Mouse (Mus musculus): ENCODE data around the gene Zfp423. TPM values are rescaled to one million over a fixed set of nuclear protein-coding genes. Genes with fewer than 3 reads are reported as not detected.
"Not testable (repeated sequence)": the region's sequence is repeated elsewhere in the genome, so short reads cannot be mapped to it uniquely, and the experiment has no call there.

Gene Zfp423
- polyA plus RNA-seq, 1 experiment from 2014 or later = 18.5 TPM

GRCm38 (mm10) chr8:87861718-87862117 lies 97.7 kb downstream of the Zfp423 start:
- Histone ChIP-seq H3K9me3 (replicated peaks) (no peaks in the 10 kb centered on the region), H3K27me3 (replicated peaks) (no peaks in the 10 kb centered on the region), H3K4me3 (replicated peaks) (no peak overlapping the region), H3K36me3 (no peaks in the 10 kb centered on the region), H3K4me2 (peak overlapping the region; percentile 19; the same call in 1 of the 2 replicates), H3K27ac (replicated peaks) (peak overlapping the region; percentile 25), H3K9ac (replicated peaks) (no peak overlapping the region), H3K4me1 (peaks cover 39% of the 10 kb centered on the region)
- 25% methylated on average over 5 of the region's 5 CpGs for WGBS
- no peak for ATAC-seq (ENCODE audit: low FRiP score)

- ATAC-seq (ENCODE audit: low FRiP score) = no peak
- Histone ChIP-seq H3K4me2 (peak overlapping the region; percentile 19), H3K9me3 (replicated peaks) (no peaks in the 10 kb centered on the region), H3K27me3 (replicated peaks) (no peaks in the 10 kb centered on the region), H3K27ac (replicated peaks) (peak overlapping the region; percentile 25), H3K4me3 (replicated peaks) (no peak overlapping the region), H3K36me3 (no peaks in the 10 kb centered on the region), H3K9ac (replicated peaks) (no peak overlapping the region), H3K4me1 (peaks cover 39% of the 10 kb centered on the region)
- 22% methylated on average over 6 of the region's 6 CpGs for WGBS
Observed at GRCm38 (mm10) chr8:87860905-87861304, 98.5 kb downstream of the Zfp423 start.

GRCm38 (mm10) chr8:87851871-87852270 lies 107.5 kb downstream of the Zfp423 start:
- Histone ChIP-seq H3K36me3 (no peaks in the 10 kb centered on the region), H3K4me2 (no peak overlapping the region), H3K27me3 (replicated peaks) (no peaks in the 10 kb centered on the region), H3K4me3 (replicated peaks) (no peak overlapping the region), H3K27ac (replicated peaks) (no peak overlapping the region), H3K9me3 (replicated peaks) (no peaks in the 10 kb centered on the region), H3K4me1 (0 out of 2 replicates have a peak, but pooled peaks cover 12% of the 10 kb centered on the region), H3K9ac (replicated peaks) (no peak overlapping the region)
- ATAC-seq (ENCODE audit: low FRiP score) = no peak
- 84% methylated on average over 3 of the region's 3 CpGs for WGBS

GRCm38 (mm10) chr8:87851380-87851779 lies 108.0 kb downstream of the Zfp423 start:
- no peak overlapping the region for H3K27ac ChIP-seq (replicated peaks)
- no peak overlapping the region for H3K9ac ChIP-seq (replicated peaks)
- ATAC-seq (ENCODE audit: low FRiP score) = no peak
- H3K4me2 ChIP-seq = no peak overlapping the region
- H3K27me3 ChIP-seq (replicated peaks) = no peaks in the 10 kb centered on the region
- H3K4me3 ChIP-seq (replicated peaks) = no peak overlapping the region
- WGBS = 57% methylated on average over 5 of the region's 5 CpGs
- H3K36me3 ChIP-seq = no peaks in the 10 kb centered on the region
- H3K4me1 ChIP-seq = 0 out of 2 replicates have a peak, but pooled peaks cover 12% of the 10 kb centered on the region
- no peaks in the 10 kb centered on the region for H3K9me3 ChIP-seq (replicated peaks)

GRCm38 (mm10) chr8:87848836-87849235 lies 110.6 kb downstream of the Zfp423 start:
- H3K4me3 ChIP-seq (replicated peaks) = no peak overlapping the region
- ATAC-seq (ENCODE audit: low FRiP score) = no peak
- WGBS = 93% methylated on average over 5 of the region's 5 CpGs
- H3K27me3 ChIP-seq (replicated peaks) = no peaks in the 10 kb centered on the region
- H3K9ac ChIP-seq (replicated peaks) = no peak overlapping the region
- no peaks in the 10 kb centered on the region for H3K9me3 ChIP-seq (replicated peaks)
- H3K4me2 ChIP-seq = no peak overlapping the region
- H3K36me3 ChIP-seq = no peaks in the 10 kb centered on the region
- no peak overlapping the region for H3K27ac ChIP-seq (replicated peaks)
- 0 out of 2 replicates have a peak, but pooled peaks cover 12% of the 10 kb centered on the region for H3K4me1 ChIP-seq

- H3K27me3 ChIP-seq (replicated peaks) = no peaks in the 10 kb centered on the region
- H3K4me1 ChIP-seq = 0 out of 2 replicates have a peak, but pooled peaks cover 12% of the 10 kb centered on the region
- no peak for ATAC-seq (ENCODE audit: low FRiP score)
- H3K36me3 ChIP-seq = no peaks in the 10 kb centered on the region
- no peak overlapping the region for H3K4me3 ChIP-seq (replicated peaks)
- H3K4me2 ChIP-seq = no peak overlapping the region
- H3K9me3 ChIP-seq (replicated peaks) = no peaks in the 10 kb centered on the region
- 60% methylated on average over 6 of the region's 6 CpGs for WGBS
- no peak overlapping the region for H3K9ac ChIP-seq (replicated peaks)
- H3K27ac ChIP-seq (replicated peaks) = peak overlapping the region; percentile 58; the same call in 1 of the 2 replicates
Observed at GRCm38 (mm10) chr8:87847796-87848195, 111.6 kb downstream of the Zfp423 start.

GRCm38 (mm10) chr8:87842096-87842495 lies 117.3 kb downstream of the Zfp423 start:
- H3K9me3 ChIP-seq (replicated peaks); ATAC-seq (ENCODE audit: low FRiP score); H3K27me3 ChIP-seq (replicated peaks); H3K27ac ChIP-seq (replicated peaks); H3K9ac ChIP-seq (replicated peaks); H3K4me2 ChIP-seq; H3K36me3 ChIP-seq; H3K4me3 ChIP-seq (replicated peaks): not testable (repeated sequence)
- peaks cover 18% of the 10 kb centered on the region for H3K4me1 ChIP-seq
- WGBS = 85% methylated on average over 11 of the region's 11 CpGs

- ATAC-seq (ENCODE audit: low FRiP score) = peak; percentile 22; the same call in 1 of the 2 replicates
- H3K36me3 ChIP-seq = no peaks in the 10 kb centered on the region
- 0 out of 2 replicates have a peak overlapping the region, but pooled peaks have one; percentile 20 for H3K9ac ChIP-seq (replicated peaks)
- no peak overlapping the region for H3K4me3 ChIP-seq (replicated peaks)
- H3K27me3 ChIP-seq (replicated peaks) = no peaks in the 10 kb centered on the region
- peak overlapping the region; percentile 77 for H3K27ac ChIP-seq (replicated peaks)
- peaks cover 66% of the 10 kb centered on the region for H3K4me1 ChIP-seq
- peak overlapping the region; percentile 40 for H3K4me2 ChIP-seq
- H3K9me3 ChIP-seq (replicated peaks) = no peaks in the 10 kb centered on the region
- WGBS = 11% methylated on average over 6 of the region's 6 CpGs
Observed at GRCm38 (mm10) chr8:87837266-87837665, 122.1 kb downstream of the Zfp423 start.

GRCm38 (mm10) chr8:87836866-87837265 lies 122.5 kb downstream of the Zfp423 start:
- Histone ChIP-seq H3K9me3 (replicated peaks) (no peaks in the 10 kb centered on the region), H3K9ac (replicated peaks) (0 out of 2 replicates have a peak overlapping the region, but pooled peaks have one; percentile 20), H3K36me3 (no peaks in the 10 kb centered on the region), H3K27ac (replicated peaks) (peak overlapping the region; percentile 77), H3K4me3 (replicated peaks) (no peak overlapping the region), H3K4me2 (peak overlapping the region; percentile 40), H3K4me1 (peaks cover 70% of the 10 kb centered on the region), H3K27me3 (replicated peaks) (no peaks in the 10 kb centered on the region)
- WGBS = 4% methylated on average over 16 of the region's 16 CpGs
- ATAC-seq (ENCODE audit: low FRiP score) = peak; percentile 73

GRCm38 (mm10) chr8:87835924-87836323 lies 123.5 kb downstream of the Zfp423 start:
- H3K9me3 ChIP-seq (replicated peaks) = no peaks in the 10 kb centered on the region
- no peaks in the 10 kb centered on the region for H3K36me3 ChIP-seq
- peaks cover 75% of the 10 kb centered on the region for H3K4me1 ChIP-seq
- no peaks in the 10 kb centered on the region for H3K27me3 ChIP-seq (replicated peaks)
- no peak overlapping the region for H3K9ac ChIP-seq (replicated peaks)
- H3K27ac ChIP-seq (replicated peaks) = peak overlapping the region; percentile 77
- 0 out of 2 replicates have a peak overlapping the region, but pooled peaks have one; percentile 23 for H3K4me2 ChIP-seq
- H3K4me3 ChIP-seq (replicated peaks) = no peak overlapping the region
- WGBS = 5% methylated on average over 7 of the region's 7 CpGs
- ATAC-seq (ENCODE audit: low FRiP score) = no peak

- H3K4me3 ChIP-seq (replicated peaks) = no peak overlapping the region
- H3K9ac ChIP-seq (replicated peaks) = no peak overlapping the region
- ATAC-seq (ENCODE audit: low FRiP score) = no peak
- no peaks in the 10 kb centered on the region for H3K9me3 ChIP-seq (replicated peaks)
- no peaks in the 10 kb centered on the region for H3K36me3 ChIP-seq
- peak overlapping the region; percentile 77 for H3K27ac ChIP-seq (replicated peaks)
- no peaks in the 10 kb centered on the region for H3K27me3 ChIP-seq (replicated peaks)
- H3K4me1 ChIP-seq = peaks cover 79% of the 10 kb centered on the region
- H3K4me2 ChIP-seq = peak overlapping the region; percentile 23; the same call in 1 of the 2 replicates
- WGBS = 6% methylated on average over 11 of the region's 11 CpGs
Observed at GRCm38 (mm10) chr8:87835411-87835821, 124.0 kb downstream of the Zfp423 start.

GRCm38 (mm10) chr8:87834656-87835055 lies 124.7 kb downstream of the Zfp423 start:
- Histone ChIP-seq H3K4me2 (no peak overlapping the region), H3K9ac (replicated peaks) (no peak overlapping the region), H3K4me3 (replicated peaks) (no peak overlapping the region), H3K27me3 (replicated peaks) (no peaks in the 10 kb centered on the region), H3K9me3 (replicated peaks) (no peaks in the 10 kb centered on the region), H3K27ac (replicated peaks) (no peak overlapping the region; the same call in 1 of the 2 replicates), H3K4me1 (peaks cover 84% of the 10 kb centered on the region), H3K36me3 (no peaks in the 10 kb centered on the region)
- no peak for ATAC-seq (ENCODE audit: low FRiP score)
- WGBS = 21% methylated on average over 5 of the region's 5 CpGs

Measured in neural tube, embryonic 15.5 days (tissue).